Mouse (Mus musculus) adrenal gland, postnatal 10 days (tissue): Measurements from ENCODE around the gene Phyhd1. TPM values are rescaled to one million over a fixed set of nuclear protein-coding genes. Genes with fewer than 3 reads are reported as not detected.

Experiments
- DNase-seq: peaks from one replicate; pipeline ENCODE4 v3.0.0; 2021; ENCODE audit warnings: mixed read lengths
- total RNA-seq, 2 experiments: library from RNA; stranded (reverse); gene quantifications; 2 replicates each; pipeline ENCODE4 v1.2.3; 2021

Gene Phyhd1
- total RNA-seq, 2 experiments from 2014 or later = 23.7 to 24.1 TPM

- DNase-seq = peak; percentile 38
These were observed 17.2 kb downstream of the Phyhd1 start for GRCm38 (mm10) chr2:30283193-30283592.

GRCm38 (mm10) chr2:30285004-30285403 lies 19.0 kb downstream of the Phyhd1 start:
- no peak for DNase-seq

- peak; percentile 40 for DNase-seq
These were observed 19.6 kb downstream of the Phyhd1 start for GRCm38 (mm10) chr2:30285416-30286181.

DNA sequence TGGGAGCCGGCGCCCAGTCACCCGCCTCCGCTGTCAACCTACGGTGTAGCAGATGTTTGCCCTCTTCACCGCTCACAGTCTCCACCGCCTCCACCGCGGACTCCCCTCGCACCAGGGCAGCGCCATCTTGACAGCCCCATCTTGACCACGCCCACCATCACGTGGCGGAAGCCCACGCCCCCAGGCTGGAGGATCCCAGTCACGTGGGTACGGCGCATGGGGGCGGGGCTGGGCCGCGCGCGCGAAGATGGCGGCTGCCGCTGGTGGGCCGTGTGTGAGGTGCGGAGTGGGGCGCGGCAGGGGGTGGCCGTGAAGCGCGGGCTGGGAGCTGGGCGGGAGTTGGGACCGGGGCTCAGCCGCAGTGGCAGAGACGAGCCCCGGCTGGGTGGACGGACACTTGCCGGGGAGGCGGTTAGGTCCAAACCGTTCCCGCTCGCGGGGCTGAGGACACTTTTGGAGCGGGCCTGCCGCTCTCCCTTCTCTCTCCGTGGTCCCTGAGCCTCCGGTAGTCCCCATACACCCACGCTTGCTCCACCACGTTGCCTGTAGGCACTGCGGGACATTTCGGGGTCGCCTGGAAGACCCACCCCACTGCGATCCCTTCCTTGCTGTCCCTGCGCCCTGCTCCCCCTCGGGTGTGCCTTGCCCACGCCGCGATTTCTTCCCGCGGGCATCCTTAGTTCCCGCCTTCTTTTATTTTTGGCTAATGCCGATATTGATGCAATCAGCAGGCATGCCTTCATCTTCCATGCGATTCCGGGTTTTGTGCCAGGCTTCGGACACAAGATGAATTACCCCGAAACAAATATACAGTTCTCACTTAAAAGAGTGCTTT lies 20.4 kb downstream of the Phyhd1 start, which contains the start of the genes Dolk and Nup188:
Gene Dolk, minus strand, starts transcription at position 143 of the 835 bp plus-strand sequence.
Gene Nup188, plus strand, starts transcription at position 206 of the 835 bp plus-strand sequence.
- DNase-seq = peak; percentile 99

DNA sequence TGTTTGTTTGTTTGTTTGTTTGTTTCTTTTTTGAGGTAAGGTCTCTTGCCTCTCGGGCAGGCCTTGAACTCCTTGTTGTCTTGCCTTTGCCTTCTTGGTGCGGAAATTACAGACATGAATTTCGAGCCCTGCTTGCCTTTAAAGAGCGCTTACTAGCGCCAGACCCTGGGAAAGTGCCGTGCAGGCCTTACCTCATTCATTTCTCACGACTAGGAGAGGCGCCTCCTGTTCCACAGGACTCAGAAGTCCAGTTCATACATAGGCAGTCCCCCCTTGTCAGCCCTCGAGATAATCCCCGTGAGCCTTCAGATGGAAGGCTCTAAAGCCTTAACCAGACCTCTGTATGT lies 21.0 kb downstream of the Phyhd1 start:
- DNase-seq = peak; percentile 23

GRCm38 (mm10) chr2:30299525-30299924 lies 33.5 kb downstream of the Phyhd1 start:
- peak; percentile 25 for DNase-seq

- peak; percentile 43 for DNase-seq
These were observed 34.0 kb downstream of the Phyhd1 start for GRCm38 (mm10) chr2:30299966-30300365.

GRCm38 (mm10) chr2:30306087-30306486 lies 40.1 kb downstream of the Phyhd1 start:
- no peak for DNase-seq

GRCm38 (mm10) chr2:30309351-30309750 lies 43.3 kb downstream of the Phyhd1 start:
- DNase-seq = no peak

- DNase-seq = peak; percentile 29
These were observed 45.5 kb downstream of the Phyhd1 start for GRCm38 (mm10) chr2:30311481-30311880.

DNA sequence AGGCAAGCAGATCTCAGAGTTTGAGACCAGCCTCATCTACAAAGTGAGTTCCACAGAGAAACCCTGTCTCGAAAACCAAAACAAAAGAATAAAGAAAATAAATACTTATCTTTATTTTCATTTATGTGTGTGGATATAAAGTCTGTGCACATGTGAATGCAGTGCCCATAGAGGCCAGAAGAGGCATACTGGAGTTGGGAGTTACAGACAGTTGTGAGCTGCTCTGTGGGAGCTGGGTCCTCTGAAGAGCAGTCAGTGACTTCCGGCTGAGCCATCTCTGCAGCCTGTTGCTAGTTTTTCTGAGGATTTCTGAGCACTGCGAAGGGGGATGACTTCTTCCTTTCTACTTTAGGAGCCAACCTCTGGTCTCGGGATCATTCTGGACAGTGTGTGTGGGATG lies 50.1 kb downstream of the Phyhd1 start:
- DNase-seq = no peak

GRCm38 (mm10) chr2:30316955-30317354 lies 51.0 kb downstream of the Phyhd1 start:
- no peak for DNase-seq

- no peak for DNase-seq
These were observed 53.3 kb downstream of the Phyhd1 start for GRCm38 (mm10) chr2:30319260-30319659.

DNA sequence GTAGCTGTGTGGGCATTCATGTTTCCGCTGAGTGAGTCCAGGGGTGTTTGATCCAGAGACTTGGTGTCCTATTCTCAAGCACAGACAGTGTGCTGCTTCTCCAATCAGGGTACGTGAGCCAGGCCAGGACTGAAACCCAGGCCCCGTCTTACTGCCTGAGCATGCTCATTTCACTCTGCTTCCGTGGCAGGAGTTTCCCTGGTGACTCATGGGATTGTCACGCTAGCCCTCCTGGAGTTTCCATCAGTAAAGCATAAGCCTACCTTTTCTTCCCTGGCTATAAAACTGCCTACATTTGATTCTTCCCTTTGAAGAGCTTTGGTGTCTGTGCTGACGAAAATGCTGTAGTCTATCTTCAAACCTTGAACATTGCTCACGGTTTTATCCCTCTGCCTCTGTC lies 57.1 kb downstream of the Phyhd1 start:
- DNase-seq = no peak

DNA sequence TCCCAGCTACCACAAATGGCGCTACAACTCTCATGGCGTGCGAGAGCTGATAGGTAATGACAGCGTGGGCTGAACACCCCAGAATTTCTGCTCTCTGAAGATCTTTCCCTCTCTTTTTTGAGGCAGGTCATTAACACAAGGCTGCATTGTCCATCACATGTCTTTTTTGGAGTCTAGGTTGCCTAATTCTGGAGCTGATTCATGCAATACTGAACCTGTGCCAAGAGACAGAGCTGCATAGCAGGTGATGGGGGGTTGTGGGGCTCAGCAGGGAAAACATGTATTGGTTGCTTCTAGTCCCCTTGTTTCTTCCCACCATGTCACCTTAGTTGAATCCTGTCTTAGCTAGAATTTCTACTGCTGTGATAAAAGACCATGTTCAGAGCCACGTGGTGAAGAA lies 59.3 kb downstream of the Phyhd1 start:
- DNase-seq = no peak

DNA sequence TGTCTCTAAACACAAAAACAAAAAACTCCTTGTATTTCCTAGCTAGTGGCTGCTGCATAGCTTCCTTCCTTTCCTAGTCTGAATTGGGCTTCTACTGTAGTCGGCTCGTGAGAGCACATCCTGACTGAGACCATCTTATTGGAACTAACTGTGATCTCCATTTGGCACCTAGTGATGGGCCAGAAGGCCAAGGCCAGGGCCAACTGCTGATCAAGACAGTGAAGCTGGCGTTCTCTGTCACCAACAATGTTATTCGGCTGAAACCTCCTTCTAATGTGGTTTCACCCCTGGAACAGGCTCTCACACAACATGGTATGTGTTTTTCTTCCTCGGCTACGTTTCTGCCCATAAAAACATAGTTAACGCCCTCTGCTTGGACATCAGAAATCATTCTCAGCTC lies 61.3 kb downstream of the Phyhd1 start:
- DNase-seq = no peak

GRCm38 (mm10) chr2:30328791-30329190 lies 62.8 kb downstream of the Phyhd1 start:
- DNase-seq = peak; percentile 53

Other genes starting within 250 kb of the Phyhd1 start
- 10 to 100 TPM; 20.1 to 24.4 TPM for gene Wdr34, start 217.3 kb upstream of the Phyhd1 start, total RNA-seq
- gene Set, start 208.8 kb upstream of the Phyhd1 start, total RNA-seq = 100 to 1,000 TPM; 216 to 221 TPM
- 10 to 100 TPM in 1 of 2 experiments, 1 to 10 TPM in 1; 6.3 to 10.1 TPM for gene Pkn3, start 188.5 kb upstream of the Phyhd1 start, total RNA-seq
- 10 to 100 TPM; 14.9 to 19.0 TPM for gene Zdhhc12, start 172.6 kb upstream of the Phyhd1 start, total RNA-seq
- 10 to 100 TPM; 29.9 to 45.4 TPM for gene Zer1, start 141.6 kb upstream of the Phyhd1 start, total RNA-seq
- 10 to 100 TPM; 47.2 to 64.0 TPM for gene Tbc1d13, start 132.5 kb upstream of the Phyhd1 start, total RNA-seq
- gene Endog, start 94.7 kb upstream of the Phyhd1 start, total RNA-seq = 10 to 100 TPM; 55.6 to 58.2 TPM
- gene Spout1, start 87.7 kb upstream of the Phyhd1 start, total RNA-seq = 10 to 100 TPM; 18.1 TPM
- gene Kyat1, start 60.4 kb upstream of the Phyhd1 start, total RNA-seq = 10 to 100 TPM; 27.4 to 27.9 TPM
- gene Lrrc8a, start 28.5 kb upstream of the Phyhd1 start, total RNA-seq = 10 to 100 TPM; 43.5 to 53.2 TPM
- gene Gm28035, start 25.6 kb upstream of the Phyhd1 start, total RNA-seq = 1 to 10 TPM; 1.9 to 2.0 TPM
- gene Gm28038, start 14.8 kb downstream of the Phyhd1 start, total RNA-seq = not detected
- 10 to 100 TPM; 43.4 to 46.2 TPM for gene Dolk, start 20.1 kb downstream of the Phyhd1 start, total RNA-seq
- gene Nup188, start 20.2 kb downstream of the Phyhd1 start, total RNA-seq = 10 to 100 TPM; 37.9 to 45.3 TPM
- gene Sh3glb2, start 93.1 kb downstream of the Phyhd1 start, total RNA-seq = 10 to 100 TPM; 70.9 to 89.7 TPM
- gene Miga2, start 98.0 kb downstream of the Phyhd1 start, total RNA-seq = 100 to 1,000 TPM in 1 of 2 experiments, 10 to 100 TPM in 1; 97.5 to 111 TPM
- 10 to 100 TPM; 14.5 to 23.6 TPM for gene Dolpp1, start 126.1 kb downstream of the Phyhd1 start, total RNA-seq
- gene Crat, start 149.6 kb downstream of the Phyhd1 start, total RNA-seq = 100 to 1,000 TPM; 317 to 355 TPM
- 100 to 1,000 TPM; 152 to 170 TPM for gene Ptpa, start 149.8 kb downstream of the Phyhd1 start, total RNA-seq
- gene Ier5l, start 208.0 kb downstream of the Phyhd1 start, total RNA-seq = 1 to 10 TPM; 5.9 to 8.4 TPM